ENCODE assay signal across 19 mouse cellular contexts in the genomic region with DNA sequence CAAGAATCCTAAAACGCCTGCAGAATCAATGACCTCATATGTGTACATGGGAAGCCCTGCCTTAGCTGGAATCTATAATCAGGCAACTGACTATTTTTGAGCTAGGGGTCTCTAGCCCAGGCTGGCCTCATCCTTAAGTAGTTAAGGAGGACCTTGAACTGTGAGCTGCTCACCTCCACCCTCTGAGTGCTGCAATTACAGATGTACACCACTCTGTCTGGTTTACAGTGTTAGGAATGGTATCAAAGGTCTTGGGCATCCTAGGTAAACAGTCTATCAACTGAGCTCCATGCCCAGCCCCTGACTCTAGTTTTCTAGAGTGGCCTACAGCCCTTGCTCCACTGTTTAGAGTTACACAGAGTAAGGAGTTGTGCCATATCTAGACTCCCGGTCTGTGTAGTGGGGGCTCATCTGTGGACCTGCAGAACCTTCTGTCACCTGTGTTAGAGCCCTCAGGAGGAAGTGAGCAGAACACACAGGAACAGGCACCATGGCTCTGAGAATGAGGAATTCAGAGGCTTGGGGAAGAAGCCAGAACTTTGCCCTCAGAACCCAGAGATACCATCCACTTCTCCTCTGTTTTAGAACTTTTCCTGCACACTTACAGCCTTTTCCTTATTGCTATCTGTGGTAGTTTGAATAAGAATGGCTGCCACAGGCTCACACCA.
"Had no signal": no experiment of that assay in that cellular context is flagged by ENCODE, and none has a peak within 500 bp of the region (broad histone marks: within the 10 kb centered on the region; RNA-seq: fewer than 3 reads in every experiment).

No protein-coding gene starts in this region.

- H3K36me3 ChIP-seq: kidney, embryonic 15.5 days; liver, embryonic 13.5 days; midbrain, embryonic 12.5 days; midbrain, embryonic 15.5 days; neural tube, embryonic 12.5 days; neural tube, embryonic 15.5 days; stomach, embryonic 15.5 days had no signal

- H3K9me3 ChIP-seq: kidney, embryonic 15.5 days; liver, embryonic 13.5 days; megakaryocyte, embryonic 14.5 days; midbrain, embryonic 12.5 days; midbrain, embryonic 15.5 days; neural tube, embryonic 12.5 days; neural tube, embryonic 15.5 days; stomach, embryonic 15.5 days had no signal

- H3K27me3 ChIP-seq: kidney, embryonic 15.5 days; megakaryocyte, embryonic 14.5 days; midbrain, embryonic 12.5 days; midbrain, embryonic 15.5 days; neural tube, embryonic 12.5 days; neural tube, embryonic 15.5 days; stomach, embryonic 15.5 days had no signal

- H3K27ac ChIP-seq: kidney, embryonic 15.5 days; left cerebral cortex, adult 2 months; liver, embryonic 13.5 days; midbrain, embryonic 12.5 days; midbrain, embryonic 15.5 days; neural tube, embryonic 12.5 days; neural tube, embryonic 15.5 days; stomach, embryonic 15.5 days had no signal

- DNase-seq: kidney, postnatal 10 days; kidney, postnatal 36 days; layer of hippocampus, postnatal 36 days; liver, embryonic 13.5 days; lung, adult 2 months; lung, postnatal 14 days; lung, postnatal 4 days; right cerebral cortex, adult 18-20 months; right cerebral cortex, postnatal 14 days; right cerebral cortex, postnatal 4 days; thymus, postnatal 36 days had no signal

- H3K4me1 ChIP-seq: kidney, embryonic 15.5 days; liver, embryonic 13.5 days; midbrain, embryonic 12.5 days; midbrain, embryonic 15.5 days; neural tube, embryonic 12.5 days; neural tube, embryonic 15.5 days; stomach, embryonic 15.5 days had no signal

- H3K9ac ChIP-seq: kidney, embryonic 15.5 days; liver, embryonic 13.5 days; midbrain, embryonic 12.5 days; midbrain, embryonic 15.5 days; neural tube, embryonic 12.5 days; neural tube, embryonic 15.5 days; stomach, embryonic 15.5 days had no signal

- H3K4me2 ChIP-seq: kidney, embryonic 15.5 days; liver, embryonic 13.5 days; midbrain, embryonic 12.5 days; midbrain, embryonic 15.5 days; neural tube, embryonic 12.5 days; neural tube, embryonic 15.5 days; stomach, embryonic 15.5 days had no signal

- ATAC-seq: midbrain, embryonic 15.5 days had no signal

- H3K4me3 ChIP-seq: kidney, embryonic 15.5 days; left cerebral cortex, adult 2 months; liver, embryonic 13.5 days; megakaryocyte, embryonic 14.5 days; midbrain, embryonic 12.5 days; midbrain, embryonic 15.5 days; neural tube, embryonic 12.5 days; neural tube, embryonic 15.5 days; stomach, embryonic 15.5 days had no signal
